Comparison of ENCODE assay signal across 8 mouse cellular contexts in the genomic region with DNA sequence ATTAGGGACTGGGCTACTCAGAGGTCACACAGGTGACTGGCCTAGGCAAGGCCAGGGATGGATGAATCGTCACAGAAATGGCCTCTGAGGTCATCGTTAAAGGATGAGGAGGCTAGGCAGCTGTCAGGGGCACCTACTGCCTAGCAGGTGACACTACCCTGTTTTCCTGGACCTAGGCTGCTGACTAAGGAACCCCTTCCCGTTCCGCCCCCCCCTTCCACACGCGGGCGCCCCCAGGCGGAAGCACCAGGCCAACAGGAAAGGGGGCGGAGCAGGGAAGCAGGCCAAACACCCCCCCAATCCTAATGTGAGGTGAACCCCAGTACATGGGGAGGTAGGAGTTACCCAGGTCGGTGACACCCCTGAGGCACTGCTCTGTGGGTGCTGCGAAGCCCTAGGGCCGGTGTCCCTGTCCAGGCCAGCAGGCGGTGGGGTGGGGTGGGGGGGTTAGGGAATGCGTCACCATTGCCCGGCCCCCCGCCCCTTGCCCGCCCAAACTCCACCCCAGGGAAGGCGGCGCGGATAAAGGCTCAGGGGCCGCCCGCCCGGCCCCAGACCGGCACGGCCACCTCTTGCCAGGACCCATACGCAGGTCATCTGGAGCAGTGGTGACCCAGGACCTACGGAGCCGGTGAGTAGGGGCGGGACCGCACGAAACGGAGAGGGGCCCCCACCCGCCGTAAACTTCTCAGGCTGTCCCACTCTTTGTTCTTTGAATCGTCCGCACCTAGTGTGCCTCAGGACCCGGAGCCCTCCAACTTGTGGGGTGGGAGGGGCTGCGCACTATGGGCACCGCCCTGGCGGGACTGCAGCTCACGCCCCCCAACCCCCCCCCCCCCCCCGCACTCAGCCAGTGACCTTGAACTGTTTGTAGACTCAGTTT. TPM values are rescaled to one million over a fixed set of nuclear protein-coding genes. Genes with fewer than 3 reads are reported as not detected.
A peak's percentile ranks its signal among the peaks of the same experiment; 100 is the strongest.
DNase-seq lines count a peak whose midpoint lies in the region; ATAC-seq and TF ChIP-seq lines count a peak whose summit lies in the region.

A gene (plus strand): TSS at position 554 of the 883 bp plus-strand sequence.

- TF ChIP-seq CTCF in heart, adult 2 months (IDR thresholded peaks at IDR 0.05): peak; percentile 72

- TF ChIP-seq EP300 in heart, adult 2 months (IDR thresholded peaks at IDR 0.05; ENCODE audit: insufficient read depth, low read depth, low read length): peak; percentile 89

- H3K36me3 ChIP-seq in embryonic facial prominence, embryonic 10.5 days (replicated peaks): peaks cover 75% of the 10 kb centered on the region
- peaks cover 8% of the 10 kb centered on the region for H3K36me3 ChIP-seq in heart, adult 2 months (ENCODE audit: control insufficient read depth, insufficient read depth, low read length)
- peaks cover 62% of the 10 kb centered on the region for H3K36me3 ChIP-seq in limb, embryonic 13.5 days
- peaks cover 51% of the 10 kb centered on the region for H3K36me3 ChIP-seq in midbrain, embryonic 13.5 days

- H3K27me3 ChIP-seq in embryonic facial prominence, embryonic 10.5 days (replicated peaks; ENCODE audit: low read depth, poor library complexity, severe bottlenecking): no peaks in the 10 kb centered on the region
- H3K27me3 ChIP-seq in heart, adult 2 months (ENCODE audit: control insufficient read depth, insufficient read depth, low read length): no peaks in the 10 kb centered on the region
- no peaks in the 10 kb centered on the region for H3K27me3 ChIP-seq in limb, embryonic 13.5 days
- H3K27me3 ChIP-seq in midbrain, embryonic 13.5 days: no peaks in the 10 kb centered on the region

- peak within 1 kb of the TSS; percentile 65 for H3K4me2 ChIP-seq in limb, embryonic 13.5 days (replicated peaks)
- peak within 1 kb of the TSS; percentile 79 for H3K4me2 ChIP-seq in midbrain, embryonic 13.5 days (replicated peaks)

- peak; percentile 98 for TF ChIP-seq POLR2A in heart, adult 2 months (IDR thresholded peaks at IDR 0.05; ENCODE audit: insufficient read depth, low read depth, low read length)

- H3K9ac ChIP-seq in heart, adult 2 months (ENCODE audit: low read depth, low read length): peak within 1 kb of the TSS; percentile 95
- H3K9ac ChIP-seq in limb, embryonic 13.5 days: peak within 1 kb of the TSS; percentile 92
- H3K9ac ChIP-seq in midbrain, embryonic 13.5 days (replicated peaks): peak within 1 kb of the TSS; percentile 98

- peak within 1 kb of the TSS; percentile 99 for H3K4me3 ChIP-seq in embryonic facial prominence, embryonic 10.5 days
- peak within 1 kb of the TSS; percentile 66 for H3K4me3 ChIP-seq in heart, adult 2 months
- peak within 1 kb of the TSS; percentile 98 for H3K4me3 ChIP-seq in limb, embryonic 13.5 days
- peak within 1 kb of the TSS; percentile 98 for H3K4me3 ChIP-seq in midbrain, embryonic 13.5 days (replicated peaks)

- intact Hi-C loops in heart, adult 2 months (cut with DNase I): loop anchor here (2.0 kb wide), 1 partner anchor 77 kb away; no protein-coding TSS in a partner anchor

- H3K4me1 ChIP-seq in embryonic facial prominence, embryonic 10.5 days: peaks cover 69% of the 10 kb centered on the region
- H3K4me1 ChIP-seq in heart, adult 2 months (ENCODE audit: control insufficient read depth, insufficient read depth, low read length): peaks cover 20% of the 10 kb centered on the region
- H3K4me1 ChIP-seq in limb, embryonic 13.5 days: peaks cover 57% of the 10 kb centered on the region
- peaks cover 59% of the 10 kb centered on the region for H3K4me1 ChIP-seq in midbrain, embryonic 13.5 days (replicated peaks)

- ATAC-seq in limb, embryonic 13.5 days (ENCODE audit: low FRiP score, low read depth): peak; percentile 45
- peak; percentile 17 for ATAC-seq in midbrain, embryonic 13.5 days

- WGBS in embryonic facial prominence, embryonic 10.5 days: 1% methylated on average over 42 of the region's 42 CpGs
- under 1% methylated on average over 42 of the region's 42 CpGs for WGBS in heart, adult 2 months
- WGBS in limb, embryonic 13.5 days: 1% methylated on average over 38 of the region's 42 CpGs
- 1% methylated on average over 36 of the region's 42 CpGs for WGBS in midbrain, embryonic 13.5 days

- H3K79me2 ChIP-seq in heart, adult 2 months (replicated peaks; ENCODE audit: control insufficient read depth, insufficient read depth, low read length): peaks cover 4% of the 10 kb centered on the region

- DNase-seq in right cerebral cortex, adult 18-20 months: peak; percentile 71
- DNase-seq in right cerebral cortex, postnatal 36 days (ENCODE audit: low spot score in 2 of 2): no peak
- peak; percentile 89 for DNase-seq in embryonic facial prominence, embryonic 10.5 days (ENCODE audit: low spot score)
- DNase-seq in heart, adult 2 months: peak; percentile 92
- DNase-seq in kidney, adult 18-20 months: peak; percentile 92
- peak; percentile 71 to 85 for DNase-seq in spleen, postnatal 4 days (ENCODE audit: low spot score in 2 of 2)

- peak within 1 kb of the TSS; percentile 100 for H3K27ac ChIP-seq in embryonic facial prominence, embryonic 10.5 days (replicated peaks)
- H3K27ac ChIP-seq in heart, adult 2 months: peak within 1 kb of the TSS; percentile 93
- H3K27ac ChIP-seq in limb, embryonic 13.5 days: peak within 1 kb of the TSS; percentile 100
- H3K27ac ChIP-seq in midbrain, embryonic 13.5 days: peak within 1 kb of the TSS; percentile 100

- no peaks in the 10 kb centered on the region for H3K9me3 ChIP-seq in embryonic facial prominence, embryonic 10.5 days
- H3K9me3 ChIP-seq in limb, embryonic 13.5 days: no peaks in the 10 kb centered on the region
- H3K9me3 ChIP-seq in midbrain, embryonic 13.5 days: no peaks in the 10 kb centered on the region

RNA-seq across cellular contexts. Expression of the gene that starts here (rescaled TPM):
- 22.2 TPM in 2 replicates for polyA plus RNA-seq in embryonic facial prominence, embryonic 10.5 days (2016; fragmentation: Nextera tagmentation; extraction: Ambion mirVana)
- total RNA-seq in heart, adult 2 months (2021): 100 to 1,000 TPM in 1 of 2 experiments, 10 to 100 TPM in 1; 96.2 to 102 TPM
- 50.1 and 74.5 TPM in 2 replicates for polyA plus RNA-seq in heart, adult 2 months (2012; rRNA removed)
- 22.9 and 23.2 TPM in 2 replicates for polyA plus RNA-seq in limb, embryonic 13.5 days (2015; fragmentation: Nextera tagmentation; extraction: Ambion mirVana)
- polyA plus RNA-seq in midbrain, embryonic 13.5 days (2015; fragmentation: Nextera tagmentation; extraction: Ambion mirVana): 35.9 and 40.6 TPM in 2 replicates

Comparison
In these comparisons a context has a peak if more than half of its experiments do, and no peak if none do; other contexts are left out.
1. DNase-seq: peak in right cerebral cortex, adult 18-20 months (single experiment), embryonic facial prominence, embryonic 10.5 days (single experiment), heart, adult 2 months (2 of 2), kidney, adult 18-20 months (single experiment) and spleen, postnatal 4 days (2 of 2); none in right cerebral cortex, postnatal 36 days (0 of 2).
2. Peak in every context shown above with its lines, with median percentiles within 50 percentile points of each other: H3K27ac ChIP-seq, H3K4me3 ChIP-seq and H3K9ac ChIP-seq.